Mouse (Mus musculus) megakaryocyte, embryonic 14.5 days (primary cell): ENCODE results near the gene Hyal1.

Experiments used
- FLI1 ChIP-seq: IDR thresholded peaks from 2 replicates; pipeline ENCODE4 v1.6.1; 2012; ENCODE audit warnings: low read length, inconsistent platforms, mixed read lengths
- GATA1 ChIP-seq: IDR thresholded peaks from 3 replicates; pipeline ENCODE4 v1.6.1; 2012; ENCODE audit warnings: mixed read lengths, low read length, inconsistent platforms, borderline replicate concordance

DNA sequence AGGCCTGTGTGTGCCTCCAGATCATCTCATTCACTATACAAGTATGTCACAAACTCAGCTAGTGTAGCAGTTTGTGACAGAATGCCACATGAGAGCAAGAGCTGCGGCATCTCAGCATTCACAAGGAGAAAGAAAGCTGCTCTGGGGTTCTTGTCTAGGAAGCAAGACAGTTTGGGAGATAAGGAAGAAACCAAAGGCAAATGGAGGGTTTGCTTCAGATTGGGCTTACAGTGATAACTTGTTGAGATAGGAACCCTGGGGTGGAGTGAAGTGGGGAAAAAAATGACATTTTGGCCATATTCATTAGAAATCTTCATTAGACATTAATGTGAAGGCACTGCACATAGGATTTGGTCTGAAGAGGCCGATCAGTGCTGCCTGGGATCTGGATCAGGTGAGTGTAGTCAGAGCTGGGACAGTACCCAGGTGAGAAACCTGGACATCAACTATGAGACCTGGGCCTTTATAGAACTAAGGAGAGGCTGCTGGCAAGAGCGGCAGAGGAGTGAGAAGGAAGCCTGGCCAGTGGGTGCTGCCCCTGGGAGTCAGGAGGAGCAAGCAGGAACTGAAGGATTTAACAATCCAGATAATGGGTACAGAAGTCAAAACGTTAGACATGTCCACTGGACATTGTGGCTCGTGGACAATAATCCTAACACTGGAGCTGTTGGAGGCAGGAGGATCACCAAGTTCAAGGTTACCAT is 23.9 kb upstream of the Hyal1 start:
- TF ChIP-seq FLI1: no peak
- TF ChIP-seq GATA1: no peak
